Mouse (Mus musculus) hindbrain, embryonic 15.5 days (tissue): ENCODE results near the gene Klf7. TPM values are rescaled to one million over a fixed set of nuclear protein-coding genes. Genes with fewer than 3 reads are reported as not detected.

Source experiments
- ATAC-seq: fragments of 200-750 bp; cut with Nextera tagmentation; 2 replicates; pipeline ENCODE4 v1.8.0; 2017; ENCODE audit warnings: low read depth, moderate number of reproducible peaks, moderate TSS enrichment; ENCODE audit not compliant: low FRiP score
- H3K27ac ChIP-seq: fragments of 300-500 bp; sonication (generic); replicated peaks from 2 replicates; pipeline ENCODE4 v1.5.1; 2015; ENCODE audit warnings: mild to moderate bottlenecking, inconsistent platforms
- H3K27me3 ChIP-seq: fragments of 300-500 bp; sonication (generic); 2 replicates; pipeline ENCODE4 v1.6.1; 2015; ENCODE audit warnings: control low read depth, inconsistent platforms
- H3K36me3 ChIP-seq: fragments of 300-500 bp; sonication (generic); 2 replicates; pipeline ENCODE4 v1.6.1; 2015; ENCODE audit warnings: control low read depth, inconsistent platforms
- H3K4me1 ChIP-seq: fragments of 300-500 bp; sonication (generic); replicated peaks from 2 replicates; pipeline ENCODE4 v1.6.1; 2015; ENCODE audit warnings: control low read depth, inconsistent platforms
- H3K4me2 ChIP-seq: fragments of 300-500 bp; sonication (generic); 2 replicates; pipeline ENCODE4 v1.6.1; 2015; ENCODE audit warnings: moderate library complexity, mild to moderate bottlenecking, inconsistent platforms
- H3K4me3 ChIP-seq: fragments of 300-500 bp; sonication (generic); 2 replicates; pipeline ENCODE4 v1.5.1; 2015; ENCODE audit warnings: mild to moderate bottlenecking, inconsistent platforms
- H3K9ac ChIP-seq: fragments of 300-500 bp; sonication (generic); 2 replicates; pipeline ENCODE4 v1.6.1; 2015; ENCODE audit warnings: inconsistent platforms
- H3K9me3 ChIP-seq: fragments of 300-500 bp; sonication (generic); 2 replicates; pipeline ENCODE4 v1.6.1; 2016; ENCODE audit warnings: control low read depth, inconsistent platforms
- WGBS: fragments of 180-500 bp; shearing (Covaris S2); methylation state at CpG from one replicate; pipeline ENCODE4 v1.1.7; 2015; 5-methylcytosine and 5-hydroxymethylcytosine counted together
- polyA plus RNA-seq: library from polyadenylated mRNA; unstranded; fragments of >200 nt; fragmentation: Nextera tagmentation; extraction: Ambion mirVana; gene quantifications from 2 replicates; pipeline ENCODE4 v1.2.1, GENCODE M21; 2015

Gene Klf7
- polyA plus RNA-seq, 1 experiment from 2014 or later: 117 TPM

GRCm38 (mm10) chr1:64098800-64099199 is 23.3 kb downstream of the Klf7 start:
- Histone ChIP-seq H3K36me3 (no peaks in the 10 kb centered on the region; the same call in 1 of the 2 replicates), H3K9ac (no peak overlapping the region), H3K9me3 (no peaks in the 10 kb centered on the region), H3K27ac (no peak overlapping the region), H3K4me3 (no peak overlapping the region), H3K27me3 (no peaks in the 10 kb centered on the region), H3K4me1 (peaks cover 47% of the 10 kb centered on the region), H3K4me2 (no peak overlapping the region)
- WGBS: 70% methylated on average over 4 of the region's 4 CpGs
- no peak for ATAC-seq

GRCm38 (mm10) chr1:64097640-64098287 is 24.3 kb downstream of the Klf7 start:
- WGBS: 73% methylated on average over 6 of the region's 6 CpGs
- Histone ChIP-seq H3K36me3 (no peaks in the 10 kb centered on the region), H3K4me2 (no peak overlapping the region), H3K9me3 (no peaks in the 10 kb centered on the region), H3K4me3 (no peak overlapping the region), H3K27ac (peak overlapping the region; percentile 34), H3K9ac (no peak overlapping the region), H3K27me3 (no peaks in the 10 kb centered on the region), H3K4me1 (peaks cover 49% of the 10 kb centered on the region)
- peak; percentile 51; the same call in 1 of the 2 replicates for ATAC-seq

- H3K27ac ChIP-seq: no peak overlapping the region
- WGBS: 86% methylated on average over 5 of the region's 5 CpGs
- H3K9me3 ChIP-seq: no peaks in the 10 kb centered on the region
- H3K4me3 ChIP-seq: no peak overlapping the region
- H3K4me1 ChIP-seq: peaks cover 76% of the 10 kb centered on the region
- ATAC-seq: no peak
- H3K36me3 ChIP-seq: no peaks in the 10 kb centered on the region
- no peaks in the 10 kb centered on the region for H3K27me3 ChIP-seq
- no peak overlapping the region for H3K9ac ChIP-seq
- no peak overlapping the region for H3K4me2 ChIP-seq
Observed at GRCm38 (mm10) chr1:64093018-64093417, 29.1 kb downstream of the Klf7 start.

- H3K27me3 ChIP-seq: no peaks in the 10 kb centered on the region
- H3K4me2 ChIP-seq: no peak overlapping the region
- H3K9me3 ChIP-seq: no peaks in the 10 kb centered on the region
- H3K27ac ChIP-seq: no peak overlapping the region
- H3K36me3 ChIP-seq: no peaks in the 10 kb centered on the region
- WGBS: 55% methylated on average over 9 of the region's 9 CpGs
- no peak overlapping the region for H3K9ac ChIP-seq
- peaks cover 75% of the 10 kb centered on the region for H3K4me1 ChIP-seq
- no peak overlapping the region for H3K4me3 ChIP-seq
- ATAC-seq: no peak
Observed at GRCm38 (mm10) chr1:64091591-64091990, 30.5 kb downstream of the Klf7 start.

GRCm38 (mm10) chr1:64090566-64090965 is 31.5 kb downstream of the Klf7 start:
- H3K27me3 ChIP-seq: no peaks in the 10 kb centered on the region
- H3K4me1 ChIP-seq: peaks cover 79% of the 10 kb centered on the region
- H3K9me3 ChIP-seq: no peaks in the 10 kb centered on the region
- no peak overlapping the region for H3K4me3 ChIP-seq
- no peak overlapping the region for H3K4me2 ChIP-seq
- ATAC-seq: no peak
- 58% methylated on average over 5 of the region's 5 CpGs for WGBS
- H3K9ac ChIP-seq: no peak overlapping the region
- H3K27ac ChIP-seq: no peak overlapping the region
- H3K36me3 ChIP-seq: no peaks in the 10 kb centered on the region

GRCm38 (mm10) chr1:64089691-64090090 is 32.4 kb downstream of the Klf7 start:
- H3K4me3 ChIP-seq: no peak overlapping the region
- WGBS: 62% methylated on average over 1 of the region's 1 CpGs
- ATAC-seq: no peak
- no peak overlapping the region for H3K9ac ChIP-seq
- no peak overlapping the region for H3K4me2 ChIP-seq
- no peaks in the 10 kb centered on the region for H3K27me3 ChIP-seq
- no peak overlapping the region for H3K27ac ChIP-seq
- H3K9me3 ChIP-seq: no peaks in the 10 kb centered on the region
- H3K36me3 ChIP-seq: no peaks in the 10 kb centered on the region
- peaks cover 81% of the 10 kb centered on the region for H3K4me1 ChIP-seq

- 0 out of 2 replicates have a peak, but pooled peaks have one; percentile 10 for ATAC-seq
- Histone ChIP-seq H3K4me2 (peak overlapping the region; percentile 30), H3K4me3 (no peak overlapping the region), H3K9ac (no peak overlapping the region), H3K9me3 (no peaks in the 10 kb centered on the region), H3K36me3 (no peaks in the 10 kb centered on the region), H3K27ac (peak overlapping the region; percentile 69), H3K4me1 (peaks cover 88% of the 10 kb centered on the region), H3K27me3 (no peaks in the 10 kb centered on the region)
- WGBS: 60% methylated on average over 12 of the region's 12 CpGs
Observed at GRCm38 (mm10) chr1:64088604-64089320, 33.3 kb downstream of the Klf7 start.

GRCm38 (mm10) chr1:64087657-64088603 is 34.2 kb downstream of the Klf7 start:
- no peak overlapping the region for H3K9ac ChIP-seq
- H3K4me2 ChIP-seq: peak overlapping the region; percentile 30
- H3K27me3 ChIP-seq: no peaks in the 10 kb centered on the region
- WGBS: 22% methylated on average over 17 of the region's 17 CpGs
- no peaks in the 10 kb centered on the region for H3K9me3 ChIP-seq
- H3K27ac ChIP-seq: peak overlapping the region; percentile 69
- H3K4me1 ChIP-seq: peaks cover 87% of the 10 kb centered on the region
- peak; percentile 72; the same call in 1 of the 2 replicates for ATAC-seq
- no peaks in the 10 kb centered on the region for H3K36me3 ChIP-seq
- H3K4me3 ChIP-seq: no peak overlapping the region

- Histone ChIP-seq H3K27me3 (no peaks in the 10 kb centered on the region), H3K4me2 (no peak overlapping the region), H3K36me3 (no peaks in the 10 kb centered on the region), H3K9ac (no peak overlapping the region), H3K4me1 (peaks cover 78% of the 10 kb centered on the region), H3K4me3 (no peak overlapping the region), H3K27ac (no peak overlapping the region), H3K9me3 (no peaks in the 10 kb centered on the region)
- WGBS: 84% methylated on average over 4 of the region's 4 CpGs
- no peak for ATAC-seq
Observed at GRCm38 (mm10) chr1:64085875-64086274, 36.2 kb downstream of the Klf7 start.

- no peaks in the 10 kb centered on the region for H3K36me3 ChIP-seq
- no peak overlapping the region for H3K4me3 ChIP-seq
- H3K27ac ChIP-seq: no peak overlapping the region
- WGBS: 70% methylated on average over 4 of the region's 4 CpGs
- H3K4me1 ChIP-seq: peaks cover 74% of the 10 kb centered on the region
- H3K9ac ChIP-seq: no peak overlapping the region
- no peak for ATAC-seq
- H3K9me3 ChIP-seq: no peaks in the 10 kb centered on the region
- no peak overlapping the region for H3K4me2 ChIP-seq
- no peaks in the 10 kb centered on the region for H3K27me3 ChIP-seq
Observed at GRCm38 (mm10) chr1:64085361-64085760, 36.7 kb downstream of the Klf7 start.

GRCm38 (mm10) chr1:64084706-64085105 is 37.4 kb downstream of the Klf7 start:
- Histone ChIP-seq H3K9me3 (no peaks in the 10 kb centered on the region), H3K4me3 (no peak overlapping the region), H3K4me2 (no peak overlapping the region), H3K36me3 (no peaks in the 10 kb centered on the region), H3K9ac (no peak overlapping the region), H3K27me3 (no peaks in the 10 kb centered on the region), H3K4me1 (peaks cover 72% of the 10 kb centered on the region), H3K27ac (no peak overlapping the region)
- WGBS: 90% methylated on average over 3 of the region's 3 CpGs
- ATAC-seq: no peak

- H3K27me3 ChIP-seq: no peaks in the 10 kb centered on the region
- ATAC-seq: no peak
- no peak overlapping the region for H3K9ac ChIP-seq
- 84% methylated on average over 1 of the region's 1 CpGs for WGBS
- H3K9me3 ChIP-seq: no peaks in the 10 kb centered on the region
- no peak overlapping the region for H3K27ac ChIP-seq
- no peak overlapping the region for H3K4me3 ChIP-seq
- H3K36me3 ChIP-seq: peaks cover 11% of the 10 kb centered on the region
- H3K4me2 ChIP-seq: no peak overlapping the region
- H3K4me1 ChIP-seq: peaks cover 70% of the 10 kb centered on the region
Observed at GRCm38 (mm10) chr1:64081791-64082190, 40.3 kb downstream of the Klf7 start.
